Mouse (Mus musculus) spleen, adult 2 months (tissue): Measurements from ENCODE around the gene Elovl3.
A peak's percentile ranks its signal among the peaks of the same experiment; 100 is the strongest.

Source experiments
- CTCF ChIP-seq: fragments of 200-500 bp; IDR thresholded peaks from 2 replicates; pipeline ENCODE4 v1.5.1; 2011; ENCODE audit warnings: mild to moderate bottlenecking, inconsistent platforms; ENCODE audit not compliant: insufficient read depth, insufficient read length, insufficient replicate concordance; ENCODE audit errors: extremely low read depth
- POLR2A ChIP-seq: fragments of 200-500 bp; IDR thresholded peaks from 2 replicates; pipeline ENCODE4 v1.6.1; 2011; ENCODE audit warnings: low read depth, low read length, inconsistent platforms

GRCm38 (mm10) chr19:46135297-46135696 is 3.6 kb downstream of the Elovl3 start:
- peak; percentile 99 for TF ChIP-seq CTCF
- TF ChIP-seq POLR2A: no peak
